Mouse (Mus musculus) hindbrain, embryonic 11.5 days (tissue): ENCODE results near the gene Gm10570. TPM values are rescaled to one million over a fixed set of nuclear protein-coding genes. Genes with fewer than 3 reads are reported as not detected.

Source experiments
- polyA plus RNA-seq: library from polyadenylated mRNA; unstranded; fragments of >200 nt; fragmentation: Nextera tagmentation; extraction: Ambion mirVana; gene quantifications from 2 replicates; pipeline ENCODE4 v1.2.1, GENCODE M21; 2014

Gm10570 gene
- polyA plus RNA-seq, 1 experiment from 2014 or later: not detected

Other genes starting within 250 kb of the Gm10570 start
- 71.4 and 72.4 TPM in 2 replicates for gene Pef1, start 206.1 kb downstream of the Gm10570 start, polyA plus RNA-seq
- gene Hcrtr1, start 169.3 kb downstream of the Gm10570 start, polyA plus RNA-seq: 0.46 and 0.59 TPM in 2 replicates
- 8.2 and 10.0 TPM in 2 replicates for gene Tinagl1, start 133.6 kb downstream of the Gm10570 start, polyA plus RNA-seq
- 0.45 and 1.2 TPM in 2 replicates for gene Gm853, start 86.3 kb downstream of the Gm10570 start, polyA plus RNA-seq
- 57.9 and 58.8 TPM in 2 replicates for gene Serinc2, start 29.5 kb downstream of the Gm10570 start, polyA plus RNA-seq
- 27.7 and 29.4 TPM in 2 replicates for gene Fabp3, start 79 bp downstream of the Gm10570 start, polyA plus RNA-seq
- gene Zcchc17, start 51.3 kb upstream of the Gm10570 start, polyA plus RNA-seq: 79.3 and 85.1 TPM in 2 replicates
- 190 and 204 TPM in 2 replicates for gene Snrnp40, start 51.5 kb upstream of the Gm10570 start, polyA plus RNA-seq